Mouse (Mus musculus): ENCODE measurements around the gene Thsd7b.

DNA sequence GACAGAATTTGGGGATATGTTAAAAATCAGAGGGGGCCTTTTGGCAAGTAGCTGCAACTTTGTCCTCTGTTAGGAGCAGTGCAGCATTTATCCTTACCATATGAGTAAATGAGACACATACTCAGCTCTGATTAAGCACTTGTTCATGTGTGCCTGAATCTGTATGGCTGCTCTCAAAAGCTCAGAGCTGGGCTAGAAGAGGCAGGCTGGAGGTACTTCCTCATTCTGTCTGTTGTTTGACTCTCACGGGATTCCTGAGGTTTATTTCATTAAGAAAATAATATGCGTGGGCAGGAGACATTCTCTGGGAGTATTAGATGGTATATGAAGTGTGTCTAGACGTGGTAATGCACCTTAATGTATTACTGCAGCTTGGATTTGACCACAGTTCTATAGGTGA is 286.7 kb downstream of the Thsd7b start:
- TF ChIP-seq CTCF (IDR thresholded peaks at IDR 0.05; ENCODE audit: control insufficient read depth, insufficient read depth, low read length) (no peak), POLR2A (IDR thresholded peaks at IDR 0.05; ENCODE audit: borderline replicate concordance, control insufficient read depth, low read depth, low read length) (no peak)

Data from bone marrow, adult 2 months (tissue).